Mouse (Mus musculus) induced T-regulatory cell, adult 2 months (primary cell): Measurements from ENCODE around the gene Serpina1f.
"Not testable (repeated sequence)": the region's sequence is repeated elsewhere in the genome, so short reads cannot be mapped to it uniquely, and the experiment has no call there.

Experiments
- DNase-seq: peaks from one replicate; pipeline ENCODE4 v3.0.0-alpha.2; 2012; ENCODE audit warnings: low read depth

Serpina1f gene

DNA sequence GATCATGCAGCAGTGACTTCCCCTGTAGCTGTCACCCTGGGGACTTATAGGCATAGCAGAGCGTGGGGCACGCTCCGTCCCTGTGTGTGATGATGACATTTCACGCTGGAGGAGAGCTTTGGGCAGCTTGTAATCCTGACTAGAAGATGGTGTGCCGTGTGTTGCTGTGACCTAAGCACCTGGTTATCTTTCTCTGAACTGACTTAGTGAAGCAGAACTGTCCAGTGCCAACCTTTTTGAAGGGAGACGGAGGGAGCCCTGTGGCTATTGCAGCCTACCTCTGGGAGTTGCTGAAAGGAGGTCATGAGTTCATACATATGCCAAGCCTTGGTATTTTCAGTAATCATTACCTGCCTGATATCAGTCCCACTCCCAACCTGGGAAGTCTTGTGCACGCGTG is at the start of gene Serpina1f:
Gene Serpina1f, minus strand, starts transcription at position 101 of the 400 bp plus-strand sequence.
- no peak for DNase-seq

- DNase-seq: not testable (repeated sequence)
Observed at GRCm38 (mm10) chr12:103737791-103738580, 42.7 kb upstream of the Serpina1f start.

- not testable (repeated sequence) for DNase-seq
Observed at GRCm38 (mm10) chr12:103735566-103735965, 40.2 kb upstream of the Serpina1f start.

- DNase-seq: not testable (repeated sequence)
Observed at GRCm38 (mm10) chr12:103735101-103735500, 39.8 kb upstream of the Serpina1f start.

DNA sequence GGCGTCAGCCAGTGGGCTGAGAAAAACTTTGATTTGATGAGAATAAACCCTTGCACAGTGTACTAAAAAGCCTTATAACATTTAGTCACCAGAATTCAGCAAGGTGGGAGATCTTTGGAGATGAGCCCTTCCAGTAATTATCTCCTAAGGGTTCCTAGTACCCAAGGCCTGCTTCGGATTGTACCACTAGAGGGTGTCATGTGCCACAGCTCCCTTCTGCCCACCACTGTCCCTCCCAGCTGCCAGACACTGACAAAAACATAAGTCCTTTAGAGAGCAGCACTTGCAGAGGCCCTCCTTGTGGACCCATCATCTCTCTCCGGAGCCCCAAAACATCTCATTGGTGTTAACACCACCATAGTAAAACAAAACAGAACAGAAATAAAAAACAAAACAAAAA is 16.2 kb upstream of the Serpina1f start:
- no peak for DNase-seq

DNA sequence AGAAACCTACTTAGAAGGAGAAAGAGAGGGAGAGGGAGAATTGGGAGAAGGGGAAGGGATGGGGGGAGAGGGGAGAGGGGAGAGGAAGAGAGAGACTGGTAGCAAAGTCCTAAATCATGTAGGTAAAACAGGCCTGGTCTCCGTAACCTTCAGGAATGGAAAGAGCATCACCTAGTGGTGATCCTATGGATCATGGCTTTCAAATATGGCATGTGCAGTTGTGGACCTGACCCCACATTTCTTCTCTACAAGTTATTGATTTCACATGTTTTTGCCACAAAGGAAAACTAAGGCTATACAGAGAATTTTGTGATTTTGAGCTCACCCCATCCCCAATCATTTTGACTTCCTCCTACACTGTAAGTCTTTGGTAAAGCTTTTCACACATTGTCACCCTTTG is 15.1 kb upstream of the Serpina1f start:
- no peak for DNase-seq

DNA sequence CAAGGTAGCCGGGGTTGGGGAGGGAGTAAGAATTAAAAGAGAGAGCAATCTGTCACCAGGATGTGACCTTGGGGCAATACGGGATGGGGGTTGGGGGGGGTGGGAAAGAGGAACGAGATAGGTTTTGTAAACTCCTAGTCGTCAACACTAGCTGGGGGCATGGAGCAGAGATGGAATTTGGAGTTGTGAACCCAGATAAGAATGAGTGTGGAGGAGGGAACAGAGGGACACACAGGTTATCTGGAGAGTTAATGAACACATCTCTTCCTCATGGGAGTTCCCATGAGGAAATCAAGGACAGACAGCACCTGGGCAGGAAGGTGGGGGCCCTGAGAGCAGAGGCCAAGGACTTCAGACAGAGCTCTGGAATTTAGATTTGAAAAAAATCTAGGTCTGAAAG is 10.8 kb upstream of the Serpina1f start:
- DNase-seq: no peak

- DNase-seq: no peak
Observed at GRCm38 (mm10) chr12:103705547-103705946, 10.2 kb upstream of the Serpina1f start.

GRCm38 (mm10) chr12:103700144-103700750 is 4.9 kb upstream of the Serpina1f start:
- DNase-seq: no peak

- no peak for DNase-seq
Observed at GRCm38 (mm10) chr12:103688221-103688814, 7.0 kb downstream of the Serpina1f start.

DNA sequence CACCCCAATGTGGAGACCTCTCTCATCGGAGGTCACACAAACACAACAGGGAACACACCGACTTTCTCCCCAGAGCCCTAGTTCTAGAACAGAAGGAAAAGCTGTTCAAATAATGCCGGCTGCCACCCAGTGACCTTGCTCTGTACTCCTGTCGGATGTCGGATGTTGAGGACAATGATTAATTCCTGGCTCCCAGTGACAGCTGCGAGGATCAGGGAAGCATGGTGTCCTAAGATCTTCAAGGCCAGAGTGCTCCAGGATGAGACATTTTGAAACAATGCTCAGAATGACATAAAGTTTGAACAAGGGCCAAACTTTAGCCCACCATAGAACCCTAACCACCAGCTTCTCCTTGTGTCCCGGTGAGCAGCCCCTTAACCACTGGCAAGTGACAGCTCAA is 8.3 kb downstream of the Serpina1f start:
- no peak for DNase-seq

DNA sequence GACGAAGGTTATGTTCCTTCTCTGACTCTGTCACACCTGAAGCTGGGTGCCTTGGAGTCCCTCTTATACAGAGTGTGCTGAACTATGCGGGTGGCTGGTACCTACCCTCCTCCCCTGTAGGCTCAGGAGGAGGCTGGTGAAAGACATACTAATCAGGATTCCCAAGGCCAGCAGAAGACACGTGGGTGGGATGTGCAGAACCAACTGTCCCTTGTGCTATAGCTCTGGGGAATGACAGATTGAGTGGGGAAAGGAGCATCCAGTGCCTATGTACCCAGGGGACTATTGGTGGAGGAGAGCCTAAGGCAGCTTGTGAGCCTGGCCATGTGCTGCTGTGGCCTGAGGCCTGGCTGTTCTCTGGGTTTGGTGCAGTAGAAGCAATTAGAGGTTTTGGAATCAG is 9.3 kb downstream of the Serpina1f start:
- no peak for DNase-seq

- DNase-seq: no peak
Observed at GRCm38 (mm10) chr12:103685386-103685785, 9.9 kb downstream of the Serpina1f start.

DNA sequence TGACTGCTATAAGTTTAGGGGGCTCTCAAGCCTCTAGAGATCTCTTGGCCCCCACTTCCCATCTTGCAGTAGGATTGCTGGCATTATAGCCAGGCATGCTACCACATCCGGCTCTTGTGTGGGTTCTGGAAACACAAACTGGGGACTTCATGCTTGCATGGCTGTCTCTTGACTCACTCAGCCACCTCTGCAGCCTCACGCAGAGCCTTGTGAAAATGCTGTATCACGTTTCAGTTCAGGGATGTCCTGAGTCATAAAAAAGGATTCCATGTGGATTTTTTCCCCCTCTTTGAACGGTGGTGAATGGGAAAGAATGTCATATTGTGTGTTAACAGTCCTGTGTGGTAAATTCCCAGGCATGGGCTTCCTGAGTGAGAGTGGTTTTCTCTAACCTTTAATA is 11.6 kb downstream of the Serpina1f start:
- DNase-seq: no peak

DNA sequence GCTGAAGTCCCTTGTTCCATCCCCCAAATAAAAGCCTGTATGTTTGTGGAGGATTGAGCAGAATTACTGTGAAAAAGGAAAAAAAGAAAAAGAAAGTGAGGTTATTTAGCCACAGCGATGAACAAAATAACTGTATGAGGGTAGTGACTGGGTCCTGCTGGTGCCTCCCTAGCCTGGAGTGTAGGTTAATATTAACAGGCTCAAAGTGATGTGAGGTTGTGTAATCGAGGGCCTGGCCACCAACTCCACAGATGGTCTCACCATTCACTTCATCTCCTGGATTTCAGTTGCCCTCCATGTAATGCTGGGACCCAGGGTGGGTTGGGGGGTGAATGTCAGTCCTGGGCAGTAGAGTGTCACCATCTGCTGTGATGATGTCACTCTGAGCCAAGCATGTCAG is 13.6 kb downstream of the Serpina1f start:
- no peak for DNase-seq

DNA sequence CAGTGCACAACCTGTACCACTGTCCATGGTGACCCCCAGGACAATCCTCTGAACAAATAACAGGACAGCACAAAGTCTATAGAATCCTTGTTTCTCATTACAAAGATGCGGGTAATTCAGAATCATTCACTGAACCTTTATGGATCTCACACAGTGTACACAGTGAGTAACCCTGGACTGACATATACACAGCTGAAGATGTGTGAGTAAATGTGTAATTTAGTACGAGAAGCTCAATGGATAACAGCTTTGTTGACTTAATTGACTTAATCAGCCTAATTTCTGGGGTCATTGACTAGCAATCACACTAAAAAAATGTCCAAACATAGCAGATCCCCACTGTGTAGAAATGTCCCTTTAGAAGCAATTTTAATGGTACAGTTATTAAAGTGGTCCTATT is 14.2 kb downstream of the Serpina1f start:
- DNase-seq: no peak

GRCm38 (mm10) chr12:103679853-103680252 is 15.5 kb downstream of the Serpina1f start:
- not testable (repeated sequence) for DNase-seq

- DNase-seq: no peak
Observed at GRCm38 (mm10) chr12:103676039-103676438, 19.3 kb downstream of the Serpina1f start, which contains the start of gene Serpina16. Serpina16 (minus strand) TSS chr12:103676139.

GRCm38 (mm10) chr12:103673179-103673578 is 22.1 kb downstream of the Serpina1f start:
- DNase-seq: no peak

DNA sequence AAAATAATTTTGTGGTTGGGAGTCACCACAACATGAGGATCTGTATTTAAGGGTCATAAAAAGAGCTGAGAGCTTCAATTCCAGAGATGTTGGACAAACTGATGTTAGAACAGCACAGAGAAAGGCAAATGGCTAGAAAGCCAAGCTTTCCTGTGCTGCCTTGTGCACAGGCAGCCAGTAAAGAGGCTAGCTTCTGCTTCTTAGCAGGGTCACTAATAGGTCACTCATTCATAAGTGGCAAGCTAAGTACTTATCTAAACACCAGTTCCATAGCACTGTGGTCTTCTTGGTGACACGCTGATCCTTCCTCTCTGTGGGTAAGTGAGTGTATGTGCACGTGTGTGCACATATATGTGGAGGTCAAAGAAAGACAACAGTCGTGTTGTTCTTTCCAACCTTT is 23.8 kb downstream of the Serpina1f start:
- DNase-seq: no peak

- no peak for DNase-seq
Observed at GRCm38 (mm10) chr12:103670964-103671363, 24.4 kb downstream of the Serpina1f start.

DNA sequence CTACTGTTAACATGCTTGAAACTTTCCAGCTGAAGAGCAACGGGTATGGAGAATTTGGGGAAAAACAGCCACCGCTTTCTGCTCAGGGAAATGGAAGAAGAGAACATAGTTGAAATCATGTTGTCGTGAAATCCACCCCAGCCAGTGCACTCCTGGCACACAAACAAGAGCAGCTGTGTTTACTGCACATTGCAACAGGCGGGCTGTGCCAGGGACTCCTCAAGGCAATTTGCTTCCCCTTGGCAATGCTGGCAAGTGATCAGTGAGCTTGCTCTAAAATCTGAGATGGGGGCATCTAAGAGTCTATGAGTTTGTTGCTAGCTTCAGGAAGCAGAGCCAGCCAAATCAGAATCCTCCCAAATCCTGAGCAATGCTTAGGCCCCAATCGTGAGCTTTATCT is 25.0 kb downstream of the Serpina1f start:
- DNase-seq: no peak

- no peak for DNase-seq
Observed at GRCm38 (mm10) chr12:103665286-103665685, 30.0 kb downstream of the Serpina1f start.
